Mouse (Mus musculus) heart, adult 2 months (tissue): ENCODE results near the gene Col4a1. TPM values are rescaled to one million over a fixed set of nuclear protein-coding genes. Genes with fewer than 3 reads are reported as not detected.

Experiments used
- DNase-seq, 2 experiments: peaks; one replicate each; pipeline ENCODE4 v3.0.0; 2021
- H3K27ac ChIP-seq: fragments of 200-600 bp; 2 replicates; pipeline ENCODE4 v1.8.1; 2022
- H3K27me3 ChIP-seq: fragments of 200-500 bp; 2 replicates; pipeline ENCODE4 v1.6.1; 2012; ENCODE audit warnings: mild to moderate bottlenecking, low read length, inconsistent platforms, mixed read lengths; ENCODE audit not compliant: control insufficient read depth, insufficient read depth
- H3K36me3 ChIP-seq: fragments of 200-500 bp; 2 replicates; pipeline ENCODE4 v1.6.1; 2012; ENCODE audit warnings: low read length, inconsistent platforms; ENCODE audit not compliant: control insufficient read depth, insufficient read depth
- H3K4me1 ChIP-seq: fragments of 200-500 bp; 2 replicates; pipeline ENCODE4 v1.6.1; 2011; ENCODE audit warnings: low read length; ENCODE audit not compliant: control insufficient read depth, insufficient read depth
- H3K4me3 ChIP-seq: fragments of 200-600 bp; 2 replicates; pipeline ENCODE4 v1.8.1; 2022
- H3K79me2 ChIP-seq: fragments of 200-500 bp; replicated peaks from 2 replicates; pipeline ENCODE4 v1.6.1; 2012; ENCODE audit warnings: mild to moderate bottlenecking, inconsistent platforms, low read length, moderate library complexity, mixed read lengths; ENCODE audit not compliant: control insufficient read depth, insufficient read depth
- H3K9ac ChIP-seq: fragments of 200-500 bp; 2 replicates; pipeline ENCODE4 v1.6.1; 2012; ENCODE audit warnings: low read depth, mild to moderate bottlenecking, control low read depth, inconsistent platforms, low read length, mixed read lengths
- CTCF ChIP-seq: fragments of 200-600 bp; IDR thresholded peaks from 2 replicates; pipeline ENCODE4 v1.8.1; 2022; ENCODE audit warnings: antibody characterized with exemption, mild to moderate bottlenecking, moderate library complexity
- EP300 ChIP-seq: fragments of 200-500 bp; IDR thresholded peaks from 2 replicates; pipeline ENCODE4 v1.6.1; 2011; ENCODE audit warnings: low read depth, low read length, control low read depth; ENCODE audit not compliant: insufficient read depth
- POLR2A ChIP-seq: fragments of 200-500 bp; IDR thresholded peaks from 2 replicates; pipeline ENCODE4 v1.6.1; 2011; ENCODE audit warnings: mild to moderate bottlenecking, low read depth, low read length, control low read depth; ENCODE audit not compliant: insufficient read depth
- WGBS: fragments of 180-500 bp; shearing (Covaris S2); methylation state at CpG from one replicate; pipeline ENCODE4 v1.1.7; 2018; 5-methylcytosine and 5-hydroxymethylcytosine counted together
- intact Hi-C: fragments of 180-260 bp; cut with DNase I; formaldehyde crosslinking; loops from one replicate; pipeline ENCODE4 v1.15.1; 2025
- polyA plus RNA-seq: library from polyadenylated mRNA; depleted of rRNA; stranded (reverse); fragments of >200 nt; gene quantifications from 2 replicates; pipeline ENCODE4 v1.2.3, GENCODE M21; 2012
- total RNA-seq, 2 experiments: library from RNA; stranded (reverse); gene quantifications; 2 replicates each; pipeline ENCODE4 v1.2.3; 2021

The Col4a1 gene
- total and polyA plus RNA-seq, 3 experiments = 221 to 311 (median 258) TPM

DNA sequence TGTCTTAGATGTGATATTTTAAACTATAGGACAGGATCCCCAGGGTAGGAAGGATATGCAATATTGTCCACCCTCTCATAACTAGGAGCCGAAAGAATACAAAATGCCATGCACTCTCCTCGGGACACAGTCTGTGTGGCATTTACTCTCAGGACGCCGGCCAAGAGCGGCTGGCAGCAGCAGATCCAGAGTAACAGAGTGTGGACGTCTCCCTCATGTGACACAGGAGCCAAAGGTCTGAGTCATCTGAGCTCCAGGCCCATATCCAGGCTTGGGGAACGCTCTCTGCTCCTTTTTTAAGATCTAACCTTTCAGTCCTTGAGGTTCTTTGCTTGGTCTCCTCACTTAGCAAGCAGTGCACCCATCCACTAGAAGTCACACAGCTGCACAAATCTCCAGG, 141.1 kb downstream of the Col4a1 start:
- Histone ChIP-seq H3K4me1 (peaks cover 5% of the 10 kb centered on the region; the same call in 1 of the 2 replicates), H3K27me3 (no peaks in the 10 kb centered on the region), H3K4me3 (no peak overlapping the region), H3K9ac (no peak overlapping the region), H3K36me3 (no peaks in the 10 kb centered on the region), H3K79me2 (no peaks in the 10 kb centered on the region), H3K27ac (peak overlapping the region; percentile 71)
- intact Hi-C loops = loop anchor here (2.0 to 5.0 kb wide), 5 partner anchors 161 to 734 kb away; no protein-coding TSS in a partner anchor
- DNase-seq = peak; percentile 66 to 85
- 32% methylated on average over 7 of the region's 7 CpGs for WGBS
- TF ChIP-seq EP300 (peak; percentile 99), CTCF (no peak)

DNA sequence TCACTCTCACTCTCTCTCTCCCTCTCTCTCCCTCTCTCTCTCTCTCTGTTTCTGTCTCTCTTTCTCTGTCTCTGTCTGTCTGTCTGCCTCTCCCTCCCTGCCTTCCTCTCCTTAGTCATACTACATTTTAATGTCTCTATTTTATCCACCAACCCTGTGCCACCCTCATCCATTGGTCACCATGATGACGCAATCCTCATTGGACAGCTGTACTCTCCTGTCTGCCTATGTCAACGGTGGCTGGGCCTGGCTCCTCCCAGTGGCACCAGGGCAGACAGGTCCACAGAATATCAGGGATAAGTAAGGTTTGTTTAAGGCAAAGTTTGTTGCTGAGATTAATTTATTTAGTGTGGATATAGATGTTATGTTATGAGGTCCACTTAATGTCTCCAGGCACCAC, 143.2 kb downstream of the Col4a1 start:
- Histone ChIP-seq H3K36me3 (no peaks in the 10 kb centered on the region), H3K9ac (no peak overlapping the region), H3K27ac (no peak overlapping the region), H3K4me3 (no peak overlapping the region), H3K4me1 (peaks cover 5% of the 10 kb centered on the region; the same call in 1 of the 2 replicates), H3K27me3 (no peaks in the 10 kb centered on the region), H3K79me2 (no peaks in the 10 kb centered on the region)
- DNase-seq = no peak
- TF ChIP-seq EP300 = no peak
- no peak for TF ChIP-seq POLR2A
- no peak for TF ChIP-seq CTCF
- intact Hi-C loops = loop anchor here (5.0 kb wide), 1 partner anchor 67 kb away; no protein-coding TSS in a partner anchor
- 69% methylated on average over 2 of the region's 2 CpGs for WGBS

DNA sequence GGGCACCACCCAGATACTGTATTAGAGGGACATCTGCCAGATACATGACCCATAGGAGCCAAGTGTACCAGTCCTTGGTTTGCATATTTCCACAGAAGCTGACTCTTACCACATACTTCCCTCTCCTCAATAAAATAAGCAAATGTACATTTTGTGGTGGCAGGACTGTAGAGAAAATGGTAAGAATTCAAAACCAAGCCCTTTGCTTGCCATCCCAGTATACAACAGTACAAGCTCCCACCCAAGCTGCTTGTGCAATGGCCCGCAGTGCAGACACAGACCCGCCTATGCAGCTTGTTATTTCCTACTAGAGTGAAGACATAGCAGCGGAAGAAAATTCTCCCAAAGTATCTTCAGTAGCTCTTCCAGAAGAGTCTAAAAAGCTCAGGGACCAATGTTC, 143.8 kb downstream of the Col4a1 start:
- H3K9ac ChIP-seq = no peak overlapping the region
- H3K27ac ChIP-seq = no peak overlapping the region
- H3K4me3 ChIP-seq = no peak overlapping the region
- intact Hi-C loops = loop anchor here (5.0 kb wide), 1 partner anchor 66 kb away; no protein-coding TSS in a partner anchor
- H3K4me1 ChIP-seq = peaks cover 5% of the 10 kb centered on the region; the same call in 1 of the 2 replicates
- 86% methylated on average over 3 of the region's 3 CpGs for WGBS
- TF ChIP-seq EP300 (no peak), CTCF (no peak), POLR2A (no peak)
- no peaks in the 10 kb centered on the region for H3K36me3 ChIP-seq
- no peaks in the 10 kb centered on the region for H3K79me2 ChIP-seq
- no peak for DNase-seq
- H3K27me3 ChIP-seq = no peaks in the 10 kb centered on the region

DNA sequence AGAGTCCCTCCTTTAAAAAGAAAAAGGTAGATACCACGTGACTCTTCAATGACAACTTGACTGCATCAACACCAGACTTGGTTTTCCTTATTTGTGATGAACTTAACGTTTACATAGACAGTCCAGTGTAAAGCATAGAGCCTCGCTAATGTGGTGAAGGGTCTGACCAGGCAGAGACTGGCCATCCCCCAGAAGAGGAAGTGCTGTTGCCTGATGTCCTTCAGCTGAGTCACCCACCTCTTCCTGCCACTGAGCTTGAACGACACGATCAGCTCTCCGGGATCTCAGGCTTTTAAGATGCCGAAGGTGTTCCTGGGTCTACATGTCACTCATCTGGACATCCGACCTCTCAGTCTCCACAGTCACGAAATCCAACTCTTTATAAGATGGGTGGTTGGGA, 144.7 kb downstream of the Col4a1 start:
- no peaks in the 10 kb centered on the region for H3K36me3 ChIP-seq
- H3K4me3 ChIP-seq = no peak overlapping the region
- H3K79me2 ChIP-seq = no peaks in the 10 kb centered on the region
- 51% methylated on average over 9 of the region's 9 CpGs for WGBS
- no peaks in the 10 kb centered on the region for H3K27me3 ChIP-seq
- H3K4me1 ChIP-seq = peaks cover 5% of the 10 kb centered on the region; the same call in 1 of the 2 replicates
- DNase-seq = no peak
- no peak for TF ChIP-seq CTCF
- H3K27ac ChIP-seq = no peak overlapping the region
- intact Hi-C loops = loop anchor here (5.0 kb wide), 1 partner anchor 66 kb away; no protein-coding TSS in a partner anchor
- H3K9ac ChIP-seq = no peak overlapping the region

GRCm38 (mm10) chr8:11165592-11165991, 147.0 kb downstream of the Col4a1 start:
- Histone ChIP-seq H3K27ac (no peak overlapping the region), H3K9ac (no peak overlapping the region), H3K4me1 (no peaks in the 10 kb centered on the region), H3K4me3 (no peak overlapping the region), H3K79me2 (no peaks in the 10 kb centered on the region), H3K27me3 (no peaks in the 10 kb centered on the region), H3K36me3 (no peaks in the 10 kb centered on the region)
- DNase-seq = no peak
- WGBS = 40% methylated on average over 4 of the region's 4 CpGs
- intact Hi-C loops = loop anchor here (5.0 kb wide), 1 partner anchor 63 kb away; no protein-coding TSS in a partner anchor
- TF ChIP-seq CTCF (no peak), EP300 (no peak), POLR2A (no peak)

DNA sequence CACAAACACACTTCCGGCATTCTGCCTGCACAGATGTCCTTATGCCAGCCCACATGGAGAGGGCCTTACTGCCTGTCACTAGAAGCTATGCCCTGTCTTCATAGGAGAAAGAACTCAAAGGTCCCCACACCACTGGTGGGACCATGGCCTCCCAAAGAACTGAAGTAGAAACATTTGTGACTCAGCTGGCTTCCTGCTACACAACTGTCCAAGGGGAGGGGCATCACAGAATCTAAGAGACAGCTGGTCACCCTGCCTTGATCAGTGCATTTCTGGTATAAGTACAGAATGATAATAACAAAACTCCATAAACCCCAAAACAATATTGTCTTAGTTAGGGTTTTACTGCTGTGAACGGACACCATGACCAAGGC, 156.3 kb downstream of the Col4a1 start:
- Histone ChIP-seq H3K4me3 (no peak overlapping the region), H3K9ac (no peak overlapping the region), H3K27me3 (no peaks in the 10 kb centered on the region), H3K79me2 (no peaks in the 10 kb centered on the region), H3K4me1 (no peaks in the 10 kb centered on the region; the same call in 1 of the 2 replicates), H3K36me3 (no peaks in the 10 kb centered on the region), H3K27ac (no peak overlapping the region)
- intact Hi-C loops = no loop called here
- DNase-seq = no peak
- no peak for TF ChIP-seq CTCF
- no peak for TF ChIP-seq EP300
- no peak for TF ChIP-seq POLR2A
- 85% methylated on average over 2 of the region's 2 CpGs for WGBS
